Mouse (Mus musculus): Measurements from ENCODE around the gene Nova2.

DNA sequence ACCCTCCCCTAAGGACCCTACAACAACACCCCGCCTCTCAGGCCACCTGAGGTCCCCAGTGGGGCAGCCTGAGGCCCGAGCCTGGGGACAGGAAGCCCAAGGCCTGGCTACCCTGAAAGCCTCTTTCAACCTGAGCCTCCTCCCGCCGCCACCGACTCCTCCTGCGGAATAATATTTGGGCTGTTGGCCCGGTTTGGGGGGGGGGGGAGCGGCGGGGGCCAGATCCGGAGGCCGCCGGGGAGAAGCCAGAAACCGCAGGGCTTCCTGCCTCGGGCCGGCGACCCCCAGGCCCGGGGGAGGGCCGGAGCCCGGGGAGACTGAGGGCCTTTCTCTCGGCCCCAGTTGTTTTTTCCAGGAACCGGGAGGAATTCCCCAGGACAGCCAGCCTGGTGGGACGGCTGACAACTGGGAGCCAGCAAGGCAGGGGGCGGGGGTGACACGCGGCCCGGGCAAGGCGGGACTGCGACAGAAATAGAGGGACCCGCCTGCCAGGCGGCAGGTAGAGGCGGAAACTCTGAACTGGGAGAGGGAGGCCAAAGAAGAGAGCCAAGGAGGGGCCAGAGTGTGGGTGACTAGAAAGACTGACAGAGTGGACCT lies 86.4 kb downstream of the Nova2 start:
- no peak for TF ChIP-seq GATA1 (IDR thresholded peaks at IDR 0.05; ENCODE audit: low read length)
- no peak for TF ChIP-seq TAL1 (IDR thresholded peaks at IDR 0.05; ENCODE audit: low read length)
